22 mouse cellular contexts compared by ENCODE assay signal in genomic region chr16:55532686-55533085, GRCm38 (mm10).
DNase-seq lines count a peak whose midpoint lies in the region; ATAC-seq and TF ChIP-seq lines count a peak whose summit lies in the region.
"Had no signal": no experiment of that assay in that cellular context is flagged by ENCODE, and none has a peak within 500 bp of the region (broad histone marks: within the 10 kb centered on the region; RNA-seq: fewer than 3 reads in every experiment).

No protein-coding gene starts in this region.

- H3K9me3 ChIP-seq in kidney, embryonic 14.5 days (ENCODE audit: control insufficient read depth, low read length): no peaks in the 10 kb centered on the region
- H3K9me3 ChIP-seq in stomach, embryonic 15.5 days: no peaks in the 10 kb centered on the region
- H3K9me3 ChIP-seq: embryonic facial prominence, embryonic 12.5 days; forebrain, embryonic 15.5 days; heart, embryonic 15.5 days; limb, embryonic 13.5 days; liver, embryonic 15.5 days; neural tube, embryonic 15.5 days had no signal

- H3K27ac ChIP-seq in kidney, adult 2 months (ENCODE audit: insufficient read depth, low read depth, low read length): peak overlapping the region; percentile 69
- H3K27ac ChIP-seq in kidney, embryonic 14.5 days (ENCODE audit: low read depth, low read length): no peak overlapping the region
- H3K27ac ChIP-seq in stomach, embryonic 15.5 days: no peak overlapping the region
- H3K27ac ChIP-seq: embryonic facial prominence, embryonic 12.5 days; forebrain, embryonic 15.5 days; heart, embryonic 15.5 days; limb, embryonic 13.5 days; liver, embryonic 15.5 days; neural tube, embryonic 15.5 days had no signal

- H3K9ac ChIP-seq in kidney, embryonic 14.5 days (ENCODE audit: low read depth, low read length): no peak overlapping the region
- H3K9ac ChIP-seq in stomach, embryonic 15.5 days: no peak overlapping the region
- H3K9ac ChIP-seq: embryonic facial prominence, embryonic 12.5 days; forebrain, embryonic 15.5 days; heart, embryonic 15.5 days; limb, embryonic 13.5 days; liver, embryonic 15.5 days; neural tube, embryonic 15.5 days had no signal

- peaks cover 6% of the 10 kb centered on the region; the same call in 1 of the 2 replicates for H3K4me1 ChIP-seq in kidney, adult 2 months (ENCODE audit: control insufficient read depth, insufficient read depth, low read length)
- no peaks in the 10 kb centered on the region for H3K4me1 ChIP-seq in kidney, embryonic 14.5 days (ENCODE audit: control insufficient read depth, insufficient read depth, low read length)
- H3K4me1 ChIP-seq in stomach, embryonic 15.5 days: no peaks in the 10 kb centered on the region
- H3K4me1 ChIP-seq: embryonic facial prominence, embryonic 12.5 days; forebrain, embryonic 15.5 days; heart, embryonic 15.5 days; limb, embryonic 13.5 days; liver, embryonic 15.5 days; neural tube, embryonic 15.5 days had no signal

- no peak for TF ChIP-seq POLR2A in kidney, adult 2 months (IDR thresholded peaks at IDR 0.05; ENCODE audit: low read depth, low read length)

- peak; percentile 84 for DNase-seq in kidney, adult 2 months
- DNase-seq in kidney, postnatal 10 days: no peak
- DNase-seq in NIH3T3 (ENCODE audit: low read depth): peak; percentile 9
- no peak for DNase-seq in cerebellum, adult 9-11 months
- no peak for DNase-seq in lung, postnatal 25 days (ENCODE audit: low spot score)
- DNase-seq: adrenal gland, adult 2 months; cerebellum, adult 8-10 months; gastrocnemius, postnatal 25 days; thymus, postnatal 36 days had no signal

- H3K36me3 ChIP-seq in kidney, adult 2 months (ENCODE audit: control insufficient read depth, insufficient read depth, low read length): no peaks in the 10 kb centered on the region
- no peaks in the 10 kb centered on the region for H3K36me3 ChIP-seq in kidney, embryonic 14.5 days (ENCODE audit: control insufficient read depth, insufficient read depth, low read length)
- no peaks in the 10 kb centered on the region for H3K36me3 ChIP-seq in stomach, embryonic 15.5 days
- H3K36me3 ChIP-seq: embryonic facial prominence, embryonic 12.5 days; forebrain, embryonic 15.5 days; heart, embryonic 15.5 days; limb, embryonic 13.5 days; liver, embryonic 15.5 days; neural tube, embryonic 15.5 days had no signal

- TF ChIP-seq CTCF in kidney, adult 2 months (conservative IDR thresholded peaks at IDR 0.05; ENCODE audit: insufficient read depth, insufficient read length, low read depth, low read length): no peak

- no peaks in the 10 kb centered on the region for H3K27me3 ChIP-seq in kidney, adult 2 months (replicated peaks; ENCODE audit: control insufficient read depth, insufficient read depth, low read length)
- no peaks in the 10 kb centered on the region for H3K27me3 ChIP-seq in kidney, embryonic 14.5 days (ENCODE audit: control insufficient read depth, insufficient read depth, low read length)
- H3K27me3 ChIP-seq in stomach, embryonic 15.5 days (replicated peaks): no peaks in the 10 kb centered on the region
- H3K27me3 ChIP-seq: CH12.LX; embryonic facial prominence, embryonic 12.5 days; forebrain, embryonic 15.5 days; heart, embryonic 15.5 days; limb, embryonic 13.5 days; liver, embryonic 15.5 days; neural tube, embryonic 15.5 days had no signal

- no peak overlapping the region for H3K4me2 ChIP-seq in kidney, embryonic 14.5 days (replicated peaks; ENCODE audit: low read depth, low read length)
- H3K4me2 ChIP-seq in stomach, embryonic 15.5 days: no peak overlapping the region
- H3K4me2 ChIP-seq: embryonic facial prominence, embryonic 12.5 days; forebrain, embryonic 15.5 days; heart, embryonic 15.5 days; limb, embryonic 13.5 days; liver, embryonic 15.5 days; neural tube, embryonic 15.5 days had no signal

- H3K4me3 ChIP-seq in kidney, adult 2 months (ENCODE audit: insufficient read depth, low read depth, low read length): no peak overlapping the region
- no peak overlapping the region for H3K4me3 ChIP-seq in kidney, embryonic 14.5 days (ENCODE audit: low read length)
- H3K4me3 ChIP-seq in stomach, embryonic 15.5 days (replicated peaks): no peak overlapping the region
- H3K4me3 ChIP-seq: embryonic facial prominence, embryonic 12.5 days; forebrain, embryonic 15.5 days; heart, embryonic 15.5 days; limb, embryonic 13.5 days; liver, embryonic 15.5 days; neural tube, embryonic 15.5 days had no signal

- ATAC-seq in kidney, embryonic 14.5 days (ENCODE audit: low FRiP score, low TSS enrichment): peak; percentile 43; the same call in 1 of the 2 replicates
- peak; percentile 70; the same call in 1 of the 2 replicates for ATAC-seq in stomach, embryonic 15.5 days (ENCODE audit: insufficient read depth, low FRiP score, low read depth)
- no peak for ATAC-seq in megakaryocyte-erythroid progenitor cell, adult 5-6 weeks (replicated peaks; ENCODE audit: low FRiP score, low TSS enrichment, poor library complexity, severe bottlenecking)
- ATAC-seq: forebrain, embryonic 15.5 days; hindbrain, embryonic 16.5 days; lung, postnatal 0 days; midbrain, embryonic 16.5 days had no signal

- WGBS in kidney, adult 2 months: 47% methylated on average over 3 of the region's 3 CpGs
- 77% methylated on average over 3 of the region's 3 CpGs for WGBS in kidney, embryonic 14.5 days
- 61% methylated on average over 3 of the region's 3 CpGs for WGBS in stomach, embryonic 15.5 days

Comparison
In these comparisons a context has a peak if more than half of its experiments do, and no peak if none do; other contexts are left out.
1. DNase-seq: peak in kidney, adult 2 months (single experiment) and NIH3T3 (single experiment); none in kidney, postnatal 10 days (single experiment), cerebellum, adult 9-11 months (single experiment) and lung, postnatal 25 days (single experiment).